Mouse (Mus musculus) G1E-ER4 (cell line): ENCODE results near the gene Ptgr2. TPM values are rescaled to one million over a fixed set of nuclear protein-coding genes. Genes with fewer than 3 reads are reported as not detected.

Source experiments
- GATA1 ChIP-seq: IDR thresholded peaks from one replicate; pipeline ENCODE4 v1.8.0; 2012; ENCODE audit warnings: low read length, inconsistent platforms
- polyA plus RNA-seq: library from polyadenylated mRNA; stranded (reverse); fragments of >175 nt; gene quantifications from 2 replicates; pipeline ENCODE4 v1.2.3, GENCODE M21; 2012

Gene Ptgr2
- polyA plus RNA-seq, 1 experiment: 6.2 TPM

GRCm38 (mm10) chr12:84365137-84365536, 80.1 kb downstream of the Ptgr2 start:
- TF ChIP-seq GATA1: no peak

Other genes with a start within 250 kb of the Ptgr2 start
- not detected in 2 replicates for gene Acot4, start 246.9 kb upstream of the Ptgr2 start, polyA plus RNA-seq
- gene Gm49366, start 246.3 kb upstream of the Ptgr2 start, polyA plus RNA-seq: not detected in 2 replicates
- gene Acot3, start 233.1 kb upstream of the Ptgr2 start, polyA plus RNA-seq: not detected in 2 replicates
- gene Acot5, start 215.9 kb upstream of the Ptgr2 start, polyA plus RNA-seq: not detected in 2 replicates
- gene Acot6, start 184.6 kb upstream of the Ptgr2 start, polyA plus RNA-seq: not detected in 2 replicates
- not detected in 2 replicates for gene Dnal1, start 170.9 kb upstream of the Ptgr2 start, polyA plus RNA-seq
- 0.11 and 0.14 TPM in 2 replicates for gene Pnma1, start 136.7 kb upstream of the Ptgr2 start, polyA plus RNA-seq
- gene Elmsan1, start 66.4 kb upstream of the Ptgr2 start, polyA plus RNA-seq: 101 and 107 TPM in 2 replicates
- 1.5 and 1.8 TPM in 2 replicates for gene Zfp410, start 31.6 kb downstream of the Ptgr2 start, polyA plus RNA-seq
- 13.2 and 43.2 TPM in 2 replicates for gene Coq6, start 76.4 kb downstream of the Ptgr2 start, polyA plus RNA-seq
- 0.21 and 0.38 TPM in 2 replicates for gene Fam161b, start 76.6 kb downstream of the Ptgr2 start, polyA plus RNA-seq
- gene Entpd5, start 123.8 kb downstream of the Ptgr2 start, polyA plus RNA-seq: 1.2 and 3.0 TPM in 2 replicates
- gene Bbof1, start 123.8 kb downstream of the Ptgr2 start, polyA plus RNA-seq: 1.0 and 1.6 TPM in 2 replicates
- gene Rnf113a2, start 132.0 kb downstream of the Ptgr2 start, polyA plus RNA-seq: 51.6 and 66.6 TPM in 2 replicates
- 3.9 and 5.5 TPM in 2 replicates for gene Aldh6a1, start 165.8 kb downstream of the Ptgr2 start, polyA plus RNA-seq
- gene Lin52, start 166.2 kb downstream of the Ptgr2 start, polyA plus RNA-seq: 0.38 and 0.50 TPM in 2 replicates